Mouse (Mus musculus) B cell, adult 62 days (primary cell): ENCODE results near the gene Gipc2. TPM values are rescaled to one million over a fixed set of nuclear protein-coding genes. Genes with fewer than 3 reads are reported as not detected.

Experiments
- total RNA-seq: library from RNA; stranded (reverse); gene quantifications from 4 replicates; pipeline ENCODE4 v1.2.4, GENCODE M21; 2023

The Gipc2 gene
- total RNA-seq: not detected in 4 replicates

GRCm38 (mm10) chr3:152166099-152166423 is at the start of gene Gipc2:
Gene Gipc2 (minus strand): TSS chr3:152166230.

GRCm38 (mm10) chr3:152209967-152210634 is 44.1 kb upstream of the Gipc2 start, which contains the start of the genes Dnajb4 and Fubp1:
Gene Dnajb4 (minus strand): TSS chr3:152210302.
Gene Fubp1 (plus strand): TSS chr3:152210422.

Other genes starting within 250 kb of the Gipc2 start
- 58.0 to 73.8 TPM (median 67.7 TPM) in 4 replicates for gene Dnajb4, start 44.1 kb upstream of the Gipc2 start, total RNA-seq
- 247 to 276 TPM (median 259 TPM) in 4 replicates for gene Fubp1, start 44.2 kb upstream of the Gipc2 start, total RNA-seq
- gene Nexn, start 100.1 kb upstream of the Gipc2 start, total RNA-seq: not detected in 4 replicates
- 27.3 to 32.3 TPM (median 29.9 TPM) in 4 replicates for gene Miga1, start 174.2 kb upstream of the Gipc2 start, total RNA-seq
- gene Usp33, start 180.2 kb upstream of the Gipc2 start, total RNA-seq: 63.2 to 68.3 TPM (median 65.6 TPM) in 4 replicates
- 58.7 to 65.8 TPM (median 62.8 TPM) in 4 replicates for gene Zzz3, start 229.2 kb upstream of the Gipc2 start, total RNA-seq